Mouse (Mus musculus): ENCODE results near the gene Gm6583. TPM values are rescaled to one million over a fixed set of nuclear protein-coding genes. Genes with fewer than 3 reads are reported as not detected.

Gene Gm6583
- polyA plus RNA-seq, 1 experiment from 2014 or later, result 0.08 TPM

DNA sequence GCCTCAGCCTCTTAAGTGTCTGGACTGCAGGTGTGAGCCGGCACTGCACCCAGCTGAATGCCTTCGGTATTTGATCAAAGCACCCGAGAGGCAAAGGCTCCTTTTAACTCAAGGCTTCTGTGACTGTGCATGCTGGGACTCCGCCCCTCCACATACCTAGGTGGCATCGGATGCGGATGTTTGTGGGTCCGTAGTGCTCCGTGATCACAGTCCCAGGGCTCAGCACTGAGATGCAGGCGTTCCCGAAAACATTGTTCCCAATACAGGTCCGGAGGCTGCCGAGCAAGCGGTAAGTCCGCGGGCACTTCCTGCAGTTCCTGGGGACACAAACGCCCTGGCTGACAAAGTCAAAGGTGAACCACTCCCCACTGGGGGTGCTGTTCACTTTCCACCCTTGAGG, 35.2 kb upstream of the Gm6583 start:
- Histone ChIP-seq H3K4me1 (ENCODE audit: control insufficient read depth, insufficient read depth, low read length) (peaks cover 15% of the 10 kb centered on the region), H3K4me2 (ENCODE audit: low read length) (no peak overlapping the region), H3K9me3 (replicated peaks; ENCODE audit: control insufficient read depth, low read length) (no peaks in the 10 kb centered on the region), H3K36me3 (ENCODE audit: control insufficient read depth, insufficient read depth, low read length) (peaks cover 52% of the 10 kb centered on the region), H3K27me3 (replicated peaks; ENCODE audit: control insufficient read depth, insufficient read depth, low read length) (no peaks in the 10 kb centered on the region), H3K4me3 (ENCODE audit: low read depth, low read length) (no peak overlapping the region), H3K9ac (ENCODE audit: low read length) (no peak overlapping the region), H3K27ac (ENCODE audit: low read depth, low read length) (no peak overlapping the region)
- no peak for ATAC-seq
- DNase-seq (ENCODE audit: low spot score), result no peak
- 65% methylated on average over 16 of the region's 16 CpGs for WGBS

- peaks cover 67% of the 10 kb centered on the region for H3K36me3 ChIP-seq (ENCODE audit: control insufficient read depth, insufficient read depth, low read length)
- DNase-seq (ENCODE audit: low spot score) (no peak), ATAC-seq (no peak)
- H3K27ac ChIP-seq (ENCODE audit: low read depth, low read length), result no peak overlapping the region
- peaks cover 11% of the 10 kb centered on the region for H3K4me1 ChIP-seq (ENCODE audit: control insufficient read depth, insufficient read depth, low read length)
- H3K4me2 ChIP-seq (ENCODE audit: low read length), result no peak overlapping the region
- H3K4me3 ChIP-seq (ENCODE audit: low read depth, low read length), result no peak overlapping the region
- no peaks in the 10 kb centered on the region for H3K9me3 ChIP-seq (replicated peaks; ENCODE audit: control insufficient read depth, low read length)
- no peaks in the 10 kb centered on the region for H3K27me3 ChIP-seq (replicated peaks; ENCODE audit: control insufficient read depth, insufficient read depth, low read length)
- 81% methylated on average over 9 of the region's 9 CpGs for WGBS
- 0 out of 2 replicates have a peak overlapping the region, but pooled peaks have one; percentile 3 for H3K9ac ChIP-seq (ENCODE audit: low read length)
Observed at GRCm38 (mm10) chr5:112389352-112389751, 33.5 kb upstream of the Gm6583 start.

DNA sequence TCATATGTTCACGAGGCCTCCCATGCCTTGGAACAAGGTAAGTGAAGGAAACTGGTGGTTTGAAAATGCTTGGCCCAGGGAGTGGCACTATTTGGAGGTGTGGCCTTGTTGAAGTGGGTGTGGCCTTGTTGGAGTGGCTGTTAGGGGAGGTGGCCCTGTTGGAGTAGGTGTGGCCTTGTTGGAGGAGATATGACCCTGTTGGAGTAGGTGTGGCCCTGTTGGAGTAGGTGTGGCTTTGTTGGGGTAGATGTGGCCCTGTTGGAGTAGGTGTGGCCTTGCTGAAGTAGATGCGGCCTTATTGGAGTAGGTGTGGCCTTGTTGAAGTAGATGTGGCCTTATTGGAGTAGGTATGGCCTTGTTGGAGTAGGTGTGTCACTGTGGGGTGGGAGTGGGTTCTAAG, 30.1 kb upstream of the Gm6583 start:
- no peaks in the 10 kb centered on the region for H3K4me1 ChIP-seq (ENCODE audit: control insufficient read depth, insufficient read depth, low read length)
- no peaks in the 10 kb centered on the region for H3K9me3 ChIP-seq (replicated peaks; ENCODE audit: control insufficient read depth, low read length)
- no peaks in the 10 kb centered on the region for H3K27me3 ChIP-seq (replicated peaks; ENCODE audit: control insufficient read depth, insufficient read depth, low read length)
- H3K4me3 ChIP-seq (ENCODE audit: low read depth, low read length), result no peak overlapping the region
- H3K27ac ChIP-seq (ENCODE audit: low read depth, low read length), result no peak overlapping the region
- whole genome bisulfite sequencing, result 90% methylated on average over 2 of the region's 2 CpGs
- peaks cover 63% of the 10 kb centered on the region for H3K36me3 ChIP-seq (ENCODE audit: control insufficient read depth, insufficient read depth, low read length)
- no peak overlapping the region for H3K9ac ChIP-seq (ENCODE audit: low read length)
- no peak for DNase-seq (ENCODE audit: low spot score)
- ATAC-seq, result no peak
- no peak overlapping the region for H3K4me2 ChIP-seq (ENCODE audit: low read length)

DNA sequence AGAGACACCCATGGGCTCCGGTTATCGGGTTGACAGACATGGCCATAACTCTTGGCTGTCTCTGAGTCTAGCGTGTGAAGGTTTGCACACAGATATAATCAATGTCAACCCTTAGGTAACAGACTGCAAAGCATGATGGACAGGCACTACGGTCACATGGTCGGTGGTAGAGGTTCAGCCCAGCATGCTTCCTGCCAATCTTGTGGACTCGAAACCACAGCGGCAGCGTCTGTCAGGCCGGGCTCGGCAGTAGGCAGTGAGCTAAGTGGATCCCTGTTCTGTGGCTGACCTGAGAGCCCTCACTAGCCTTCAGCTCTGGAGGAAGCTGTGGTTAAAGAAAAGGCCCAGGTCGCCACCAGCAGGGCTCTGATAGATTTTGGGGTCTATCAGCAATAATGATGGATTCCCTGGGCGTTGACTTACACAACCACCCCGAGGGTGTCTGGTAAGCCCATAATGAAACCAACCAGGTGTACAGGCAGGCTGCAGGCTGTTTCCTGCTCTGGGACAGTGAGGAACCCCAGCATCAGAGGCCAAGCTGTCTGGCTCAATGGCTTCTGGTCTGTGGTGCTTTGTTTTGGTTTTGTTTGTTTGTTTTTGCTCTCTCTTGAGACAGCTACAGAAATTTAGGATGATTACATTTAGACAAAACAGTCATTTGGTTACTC, 29.1 kb upstream of the Gm6583 start:
- H3K4me3 ChIP-seq (ENCODE audit: low read depth, low read length), result no peak overlapping the region
- no peak overlapping the region for H3K4me2 ChIP-seq (ENCODE audit: low read length)
- H3K27me3 ChIP-seq (replicated peaks; ENCODE audit: control insufficient read depth, insufficient read depth, low read length), result no peaks in the 10 kb centered on the region
- no peaks in the 10 kb centered on the region for H3K9me3 ChIP-seq (replicated peaks; ENCODE audit: control insufficient read depth, low read length)
- no peak for DNase-seq (ENCODE audit: low spot score)
- H3K4me1 ChIP-seq (ENCODE audit: control insufficient read depth, insufficient read depth, low read length), result no peaks in the 10 kb centered on the region
- WGBS, result 92% methylated on average over 13 of the region's 13 CpGs
- ATAC-seq, result no peak
- no peak overlapping the region for H3K27ac ChIP-seq (ENCODE audit: low read depth, low read length)
- peaks cover 63% of the 10 kb centered on the region for H3K36me3 ChIP-seq (ENCODE audit: control insufficient read depth, insufficient read depth, low read length)
- H3K9ac ChIP-seq (ENCODE audit: low read length), result no peak overlapping the region

DNA sequence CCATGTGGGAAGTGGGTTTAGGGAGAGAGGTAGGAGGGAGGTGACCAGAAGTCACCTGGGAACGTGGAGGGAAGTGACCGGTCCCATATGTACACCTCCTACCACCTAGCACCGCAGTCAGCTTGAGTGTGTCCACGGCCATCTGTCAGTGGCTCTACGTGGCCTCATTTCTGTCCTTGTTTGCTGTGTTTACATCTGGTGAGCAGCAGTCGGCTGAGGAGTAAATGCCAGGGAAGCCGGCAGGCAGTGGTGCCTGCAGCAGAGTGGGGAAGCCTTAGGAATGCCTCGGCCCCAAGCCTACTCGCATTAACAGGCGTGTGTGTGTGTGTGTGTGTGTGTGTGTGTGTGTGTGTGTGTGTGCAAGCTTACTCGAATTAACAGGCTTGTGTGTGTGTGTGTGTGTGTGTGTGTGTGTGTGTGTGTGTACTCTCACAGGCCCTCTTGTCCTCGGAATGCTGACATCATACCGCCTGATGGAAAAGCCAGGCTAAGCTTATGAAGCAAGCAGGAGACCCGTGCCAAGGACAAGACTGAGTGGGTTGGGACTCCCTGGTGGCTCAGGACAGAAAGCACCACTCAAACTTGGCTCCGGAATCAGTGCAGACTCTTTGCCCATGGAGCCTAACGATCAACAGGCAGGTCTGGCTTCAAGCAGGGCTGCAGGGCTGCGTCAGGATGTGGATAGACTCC, 27.0 kb upstream of the Gm6583 start:
- H3K36me3 ChIP-seq (ENCODE audit: control insufficient read depth, insufficient read depth, low read length), result peaks cover 65% of the 10 kb centered on the region
- H3K4me1 ChIP-seq (ENCODE audit: control insufficient read depth, insufficient read depth, low read length), result no peaks in the 10 kb centered on the region
- H3K27ac ChIP-seq (ENCODE audit: low read depth, low read length), result no peak overlapping the region
- no peak overlapping the region for H3K4me3 ChIP-seq (ENCODE audit: low read depth, low read length)
- whole genome bisulfite sequencing, result 64% methylated on average over 17 of the region's 17 CpGs
- H3K9ac ChIP-seq (ENCODE audit: low read length), result no peak overlapping the region
- DNase-seq (ENCODE audit: low spot score) (peak; percentile 37), ATAC-seq (no peak)
- H3K27me3 ChIP-seq (replicated peaks; ENCODE audit: control insufficient read depth, insufficient read depth, low read length), result no peaks in the 10 kb centered on the region
- H3K4me2 ChIP-seq (ENCODE audit: low read length), result no peak overlapping the region
- no peaks in the 10 kb centered on the region for H3K9me3 ChIP-seq (replicated peaks; ENCODE audit: control insufficient read depth, low read length)

DNA sequence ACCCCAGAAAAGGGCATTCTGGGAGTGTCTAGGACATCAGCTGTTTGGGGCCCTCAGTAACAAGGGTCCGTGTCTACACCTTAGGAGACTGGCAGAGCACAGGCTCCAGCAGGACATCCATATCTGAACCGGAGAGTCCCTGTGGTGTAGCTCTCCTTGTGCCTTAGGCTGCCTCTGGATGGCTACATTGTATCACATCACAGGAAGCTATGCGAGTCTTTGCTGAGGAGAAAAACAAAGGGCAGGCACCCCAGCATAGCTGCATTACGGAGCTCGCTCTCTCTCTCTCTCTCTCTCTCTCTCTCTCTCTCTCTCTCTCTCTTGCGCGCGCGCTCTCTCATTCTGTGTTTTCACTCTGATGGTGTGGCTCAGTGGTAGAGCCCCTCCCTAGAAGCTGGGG, 26.2 kb upstream of the Gm6583 start:
- peaks cover 59% of the 10 kb centered on the region for H3K36me3 ChIP-seq (ENCODE audit: control insufficient read depth, insufficient read depth, low read length)
- no peak overlapping the region for H3K4me2 ChIP-seq (ENCODE audit: low read length)
- ATAC-seq (peak; percentile 35; the same call in 1 of the 2 replicates), DNase-seq (ENCODE audit: low spot score) (peak; percentile 23)
- 67% methylated on average over 9 of the region's 9 CpGs for WGBS
- no peaks in the 10 kb centered on the region for H3K9me3 ChIP-seq (replicated peaks; ENCODE audit: control insufficient read depth, low read length)
- peak overlapping the region; percentile 35 for H3K27ac ChIP-seq (ENCODE audit: low read depth, low read length)
- H3K9ac ChIP-seq (ENCODE audit: low read length), result no peak overlapping the region
- no peaks in the 10 kb centered on the region for H3K27me3 ChIP-seq (replicated peaks; ENCODE audit: control insufficient read depth, insufficient read depth, low read length)
- H3K4me3 ChIP-seq (ENCODE audit: low read depth, low read length), result no peak overlapping the region
- no peaks in the 10 kb centered on the region for H3K4me1 ChIP-seq (ENCODE audit: control insufficient read depth, insufficient read depth, low read length)

DNA sequence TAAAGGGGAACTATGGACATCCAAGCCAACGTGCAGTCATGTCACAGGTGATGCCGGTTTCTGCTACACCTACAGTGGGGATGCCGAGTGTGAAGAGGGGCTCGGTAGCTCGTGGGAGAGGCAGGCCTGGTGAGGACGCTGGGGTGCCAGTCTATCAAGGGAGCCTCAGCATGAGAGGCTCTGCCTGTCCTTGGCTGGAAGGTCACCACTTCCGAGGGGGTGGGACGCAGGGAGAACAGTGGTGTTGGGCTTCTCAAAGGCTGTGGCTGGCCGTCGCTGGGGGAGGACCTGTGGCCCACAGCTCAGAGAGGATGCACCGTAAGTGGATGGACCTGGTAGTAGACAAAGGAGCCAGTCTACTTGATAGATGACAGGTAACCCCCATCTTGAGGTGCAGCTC, 25.3 kb upstream of the Gm6583 start:
- Histone ChIP-seq H3K4me1 (ENCODE audit: control insufficient read depth, insufficient read depth, low read length) (no peaks in the 10 kb centered on the region), H3K36me3 (ENCODE audit: control insufficient read depth, insufficient read depth, low read length) (peaks cover 58% of the 10 kb centered on the region), H3K27me3 (replicated peaks; ENCODE audit: control insufficient read depth, insufficient read depth, low read length) (no peaks in the 10 kb centered on the region), H3K9me3 (replicated peaks; ENCODE audit: control insufficient read depth, low read length) (no peaks in the 10 kb centered on the region), H3K4me2 (ENCODE audit: low read length) (no peak overlapping the region), H3K27ac (ENCODE audit: low read depth, low read length) (no peak overlapping the region), H3K4me3 (ENCODE audit: low read depth, low read length) (no peak overlapping the region), H3K9ac (ENCODE audit: low read length) (no peak overlapping the region)
- no peak for ATAC-seq
- DNase-seq (ENCODE audit: low spot score), result no peak
- WGBS, result 86% methylated on average over 11 of the region's 11 CpGs

DNA sequence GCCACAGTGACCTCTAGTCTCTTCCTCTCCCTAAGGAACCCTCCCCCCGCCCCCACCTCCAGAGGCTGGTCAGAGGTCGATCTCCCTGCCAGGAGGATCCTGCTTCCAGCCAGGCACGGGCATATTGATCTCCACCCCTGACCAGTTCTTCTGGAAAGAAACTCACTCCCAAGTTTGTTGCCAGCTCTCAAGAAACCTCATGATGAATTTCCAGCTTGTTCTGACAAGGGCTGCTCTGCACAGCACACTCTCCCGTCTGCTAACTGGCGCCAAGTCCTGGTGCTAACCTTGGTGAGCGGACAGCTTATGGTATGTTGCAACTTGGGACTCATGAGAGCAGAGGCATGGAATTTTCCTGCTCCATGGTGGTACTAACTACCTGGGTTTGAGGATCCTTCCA, 22.9 kb upstream of the Gm6583 start:
- Histone ChIP-seq H3K9ac (ENCODE audit: low read length) (no peak overlapping the region), H3K4me2 (ENCODE audit: low read length) (no peak overlapping the region), H3K4me3 (ENCODE audit: low read depth, low read length) (no peak overlapping the region), H3K4me1 (ENCODE audit: control insufficient read depth, insufficient read depth, low read length) (no peaks in the 10 kb centered on the region), H3K9me3 (replicated peaks; ENCODE audit: control insufficient read depth, low read length) (no peaks in the 10 kb centered on the region), H3K27ac (ENCODE audit: low read depth, low read length) (no peak overlapping the region), H3K27me3 (replicated peaks; ENCODE audit: control insufficient read depth, insufficient read depth, low read length) (no peaks in the 10 kb centered on the region), H3K36me3 (ENCODE audit: control insufficient read depth, insufficient read depth, low read length) (peaks cover 59% of the 10 kb centered on the region)
- 85% methylated on average over 6 of the region's 6 CpGs for WGBS
- no peak for ATAC-seq
- DNase-seq (ENCODE audit: low spot score), result no peak

- H3K4me1 ChIP-seq (ENCODE audit: control insufficient read depth, insufficient read depth, low read length), result peaks cover 7% of the 10 kb centered on the region
- ATAC-seq, result no peak
Observed at GRCm38 (mm10) chr5:112377380-112377779, 21.5 kb upstream of the Gm6583 start.

More at GRCm38 (mm10) chr5:112377380-112377779, 21.5 kb upstream of the Gm6583 start:
- Histone ChIP-seq H3K36me3 (ENCODE audit: control insufficient read depth, insufficient read depth, low read length) (peaks cover 68% of the 10 kb centered on the region), H3K27me3 (replicated peaks; ENCODE audit: control insufficient read depth, insufficient read depth, low read length) (no peaks in the 10 kb centered on the region), H3K4me3 (ENCODE audit: low read depth, low read length) (no peak overlapping the region), H3K27ac (ENCODE audit: low read depth, low read length) (no peak overlapping the region), H3K9ac (ENCODE audit: low read length) (no peak overlapping the region), H3K4me2 (ENCODE audit: low read length) (no peak overlapping the region), H3K9me3 (replicated peaks; ENCODE audit: control insufficient read depth, low read length) (no peaks in the 10 kb centered on the region)
- 97% methylated on average over 1 of the region's 1 CpGs for WGBS
- DNase-seq (ENCODE audit: low spot score), result no peak

Data from forebrain, embryonic 14.5 days (tissue).